Mouse (Mus musculus) heart, adult 2 months (tissue): ENCODE results near the gene Ninj1. TPM values are rescaled to one million over a fixed set of nuclear protein-coding genes. Genes with fewer than 3 reads are reported as not detected.

Experiments
- DNase-seq, 2 experiments: peaks; one replicate each; pipeline ENCODE4 v3.0.0; 2021
- H3K27ac ChIP-seq: fragments of 200-600 bp; 2 replicates; pipeline ENCODE4 v1.8.1; 2022
- H3K27me3 ChIP-seq: fragments of 200-500 bp; 2 replicates; pipeline ENCODE4 v1.6.1; 2012; ENCODE audit warnings: mild to moderate bottlenecking, low read length, inconsistent platforms, mixed read lengths; ENCODE audit not compliant: control insufficient read depth, insufficient read depth
- H3K36me3 ChIP-seq: fragments of 200-500 bp; 2 replicates; pipeline ENCODE4 v1.6.1; 2012; ENCODE audit warnings: low read length, inconsistent platforms; ENCODE audit not compliant: control insufficient read depth, insufficient read depth
- H3K4me1 ChIP-seq: fragments of 200-500 bp; 2 replicates; pipeline ENCODE4 v1.6.1; 2011; ENCODE audit warnings: low read length; ENCODE audit not compliant: control insufficient read depth, insufficient read depth
- H3K4me3 ChIP-seq: fragments of 200-600 bp; 2 replicates; pipeline ENCODE4 v1.8.1; 2022
- H3K79me2 ChIP-seq: fragments of 200-500 bp; replicated peaks from 2 replicates; pipeline ENCODE4 v1.6.1; 2012; ENCODE audit warnings: mild to moderate bottlenecking, inconsistent platforms, low read length, moderate library complexity, mixed read lengths; ENCODE audit not compliant: control insufficient read depth, insufficient read depth
- H3K9ac ChIP-seq: fragments of 200-500 bp; 2 replicates; pipeline ENCODE4 v1.6.1; 2012; ENCODE audit warnings: low read depth, mild to moderate bottlenecking, control low read depth, inconsistent platforms, low read length, mixed read lengths
- CTCF ChIP-seq: fragments of 200-600 bp; IDR thresholded peaks from 2 replicates; pipeline ENCODE4 v1.8.1; 2022; ENCODE audit warnings: antibody characterized with exemption, mild to moderate bottlenecking, moderate library complexity
- EP300 ChIP-seq: fragments of 200-500 bp; IDR thresholded peaks from 2 replicates; pipeline ENCODE4 v1.6.1; 2011; ENCODE audit warnings: low read depth, low read length, control low read depth; ENCODE audit not compliant: insufficient read depth
- POLR2A ChIP-seq: fragments of 200-500 bp; IDR thresholded peaks from 2 replicates; pipeline ENCODE4 v1.6.1; 2011; ENCODE audit warnings: mild to moderate bottlenecking, low read depth, low read length, control low read depth; ENCODE audit not compliant: insufficient read depth
- WGBS: fragments of 180-500 bp; shearing (Covaris S2); methylation state at CpG from one replicate; pipeline ENCODE4 v1.1.7; 2018; 5-methylcytosine and 5-hydroxymethylcytosine counted together
- intact Hi-C: fragments of 180-260 bp; cut with DNase I; formaldehyde crosslinking; loops from one replicate; pipeline ENCODE4 v1.15.1; 2025
- polyA plus RNA-seq: library from polyadenylated mRNA; depleted of rRNA; stranded (reverse); fragments of >200 nt; gene quantifications from 2 replicates; pipeline ENCODE4 v1.2.3, GENCODE M21; 2012
- total RNA-seq, 2 experiments: library from RNA; stranded (reverse); gene quantifications; 2 replicates each; pipeline ENCODE4 v1.2.3; 2021

Gene Ninj1
- total and polyA plus RNA-seq, 3 experiments: 108 to 220 (median 152) TPM

DNA sequence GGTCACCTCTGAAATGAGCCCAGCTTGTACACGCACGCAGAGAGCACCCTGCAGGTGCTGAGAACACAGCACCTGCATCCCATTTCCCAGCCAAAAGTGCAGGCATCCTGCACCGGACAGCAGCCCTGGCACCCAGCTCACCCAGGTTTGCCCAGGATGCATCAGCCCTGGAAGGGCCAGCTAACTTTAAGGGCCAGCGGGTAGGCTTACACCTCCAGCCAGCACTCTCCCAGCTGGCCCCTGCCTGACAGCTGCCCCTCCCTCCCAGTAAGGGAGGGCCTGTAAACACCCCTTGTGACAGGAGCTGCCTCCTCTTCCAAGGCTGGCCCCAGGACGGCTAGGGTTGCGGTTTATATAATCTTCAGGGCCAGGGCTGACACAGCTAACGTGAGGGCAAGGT is 41.9 kb upstream of the Ninj1 start:
- Histone ChIP-seq H3K27ac (peak overlapping the region; percentile 78), H3K36me3 (no peaks in the 10 kb centered on the region), H3K79me2 (no peaks in the 10 kb centered on the region), H3K4me1 (no peaks in the 10 kb centered on the region; the same call in 1 of the 2 replicates), H3K4me3 (no peak overlapping the region), H3K9ac (no peak overlapping the region), H3K27me3 (peaks cover 7% of the 10 kb centered on the region)
- DNase-seq: peak; percentile 49 to 78
- 37% methylated on average over 7 of the region's 7 CpGs for WGBS
- intact Hi-C loops: loop anchor here (2.0 kb wide), 1 partner anchor 59 kb away; no protein-coding TSS in a partner anchor
- TF ChIP-seq EP300: peak; percentile 76
- no peak for TF ChIP-seq CTCF
- peak; percentile 43; the same call in 1 of the 2 replicates for TF ChIP-seq POLR2A

DNA sequence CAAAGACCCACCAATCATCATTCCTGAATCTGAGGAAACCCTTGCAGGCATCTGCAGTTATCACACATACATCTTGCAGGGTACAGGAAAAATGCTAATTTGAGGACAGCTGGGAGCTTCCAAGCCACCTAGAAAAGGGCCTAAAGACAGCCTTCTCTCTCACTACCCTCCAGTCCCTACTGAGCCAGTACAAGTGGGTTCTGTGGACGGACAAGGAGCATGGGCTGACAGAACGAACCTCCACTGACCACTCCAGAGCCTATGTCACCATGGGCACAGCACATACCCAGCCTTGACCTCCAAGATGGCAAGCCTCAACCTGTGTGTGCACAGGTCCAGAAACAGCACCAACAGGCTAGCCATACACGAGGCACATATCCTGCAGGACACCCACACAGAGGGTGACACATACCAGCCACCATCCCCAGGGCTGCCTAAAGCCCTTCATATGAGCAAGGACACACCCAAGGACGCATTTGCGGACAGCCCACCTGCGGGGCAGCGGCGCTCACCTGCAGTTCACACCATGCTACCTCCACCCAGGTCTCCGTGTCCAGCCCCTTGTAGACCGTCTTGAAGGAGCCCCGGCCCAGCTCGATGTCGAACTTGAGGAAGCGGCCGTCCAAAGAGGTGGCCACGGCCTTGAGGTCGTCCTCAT is 41.1 kb upstream of the Ninj1 start:
- H3K4me3 ChIP-seq: peak overlapping the region; percentile 67
- 22% methylated on average over 17 of the region's 17 CpGs for WGBS
- H3K36me3 ChIP-seq: no peaks in the 10 kb centered on the region
- peak overlapping the region; percentile 78 for H3K27ac ChIP-seq
- DNase-seq: peak in 1 of 2 experiments; percentile 8
- no peaks in the 10 kb centered on the region for H3K79me2 ChIP-seq
- peaks cover 7% of the 10 kb centered on the region for H3K27me3 ChIP-seq
- H3K9ac ChIP-seq: peak overlapping the region; percentile 88
- TF ChIP-seq EP300: no peak
- TF ChIP-seq POLR2A: 0 out of 2 replicates have a peak, but pooled peaks have one; percentile 8
- intact Hi-C loops: loop anchor here (2.0 kb wide), 1 partner anchor 15 kb away; no protein-coding TSS in a partner anchor
- H3K4me1 ChIP-seq: no peaks in the 10 kb centered on the region; the same call in 1 of the 2 replicates

DNA sequence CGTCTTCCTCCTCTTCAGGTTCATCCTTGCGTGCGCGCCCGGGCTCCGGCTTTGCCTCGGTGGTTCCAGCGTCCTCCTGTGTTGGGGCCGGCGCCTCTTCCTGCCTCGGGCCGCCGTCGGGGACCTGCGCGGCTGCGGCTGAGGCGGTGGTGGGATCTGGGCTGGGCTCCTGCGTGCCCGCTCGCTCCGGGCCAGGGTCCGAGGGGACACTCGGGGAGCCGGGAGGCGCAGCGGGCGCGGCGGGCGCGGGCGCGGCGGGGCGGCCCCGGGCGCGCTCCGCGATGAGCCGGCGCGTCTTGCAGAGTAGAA is 40.6 kb upstream of the Ninj1 start:
- peak in 1 of 2 experiments; percentile 9 for DNase-seq
- WGBS: 2% methylated on average over 44 of the region's 44 CpGs
- Histone ChIP-seq H3K27ac (peak overlapping the region; percentile 78), H3K9ac (peak overlapping the region; percentile 88), H3K36me3 (no peaks in the 10 kb centered on the region), H3K4me1 (no peaks in the 10 kb centered on the region; the same call in 1 of the 2 replicates), H3K79me2 (no peaks in the 10 kb centered on the region), H3K27me3 (peaks cover 7% of the 10 kb centered on the region), H3K4me3 (peak overlapping the region; percentile 67)
- intact Hi-C loops: loop anchor here (2.0 kb wide), 1 partner anchor 16 kb away; no protein-coding TSS in a partner anchor
- TF ChIP-seq POLR2A: 0 out of 2 replicates have a peak, but pooled peaks have one; percentile 8
- TF ChIP-seq CTCF: no peak

DNA sequence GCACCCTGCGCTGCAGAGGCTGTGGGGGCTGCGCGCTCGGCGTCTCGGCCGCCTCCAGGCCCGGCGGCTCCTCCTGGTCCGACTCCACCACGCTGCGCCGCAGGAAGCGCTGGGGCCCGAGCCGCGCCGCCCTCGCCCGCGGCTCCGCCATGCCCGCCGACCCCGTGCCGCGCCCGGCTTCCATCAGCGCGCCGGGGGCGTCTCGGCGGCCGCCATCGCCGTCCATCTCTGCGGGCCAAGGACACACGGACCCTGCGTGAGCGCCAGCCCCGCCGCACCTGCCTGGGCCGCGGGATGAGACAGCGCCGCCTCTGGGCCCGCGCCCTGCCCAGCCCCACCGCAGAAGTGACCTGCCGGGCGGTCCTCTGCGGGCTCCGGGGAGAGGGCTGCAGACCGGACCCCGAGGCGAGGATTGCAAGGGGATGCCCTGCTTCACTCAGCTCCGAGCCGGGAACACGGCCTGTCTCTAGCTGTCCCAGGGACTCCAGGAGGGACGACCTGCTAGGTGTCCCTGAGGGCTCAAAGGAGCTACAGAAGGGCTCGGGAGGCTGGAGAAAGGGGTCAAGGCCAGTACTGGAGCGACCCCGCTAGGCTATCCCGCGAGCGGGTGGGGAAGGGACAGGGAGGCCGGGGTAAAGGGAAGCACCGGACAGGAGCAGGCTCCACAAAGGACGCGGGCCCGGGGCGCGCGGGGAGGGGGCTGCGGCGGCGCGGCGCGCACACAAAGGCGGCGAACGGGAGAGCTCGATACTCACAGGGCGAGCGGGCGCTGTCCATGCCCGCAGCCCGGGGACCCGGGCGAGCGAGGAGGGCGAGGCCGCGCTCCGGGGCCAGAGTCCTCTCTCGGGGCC is 40.1 kb upstream of the Ninj1 start:
- H3K27me3 ChIP-seq: peaks cover 7% of the 10 kb centered on the region
- intact Hi-C loops: loop anchor here (2.0 kb wide), 1 partner anchor 16 kb away; no protein-coding TSS in a partner anchor

DNA sequence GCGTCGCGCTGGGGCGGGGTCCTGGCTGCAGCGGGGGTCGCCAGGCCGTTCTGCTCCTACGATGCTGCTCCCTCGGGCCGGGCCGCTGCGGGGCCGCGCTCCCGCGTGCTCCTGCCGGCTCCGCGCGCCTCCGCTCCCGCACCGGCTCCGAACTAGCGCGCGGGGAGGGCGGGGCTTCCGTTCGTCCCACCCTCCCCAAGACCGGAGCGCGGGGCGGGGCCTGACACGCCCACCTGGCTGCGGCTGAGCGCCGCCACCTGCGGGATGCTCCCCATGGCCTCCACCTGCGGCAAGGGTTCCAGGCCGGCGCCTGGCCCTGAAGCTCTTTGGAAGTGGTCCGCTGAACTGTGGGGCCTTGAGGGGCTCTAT is 39.4 kb upstream of the Ninj1 start, which contains the start of gene Wnk2:
Gene Wnk2 (minus strand): TSS at position 157 of the 369 bp plus-strand sequence.
- H3K79me2 ChIP-seq: no peaks in the 10 kb centered on the region
- under 1% methylated on average over 42 of the region's 43 CpGs for WGBS
- no peaks in the 10 kb centered on the region for H3K36me3 ChIP-seq
- H3K4me1 ChIP-seq: no peaks in the 10 kb centered on the region; the same call in 1 of the 2 replicates
- peak within 1 kb of the TSS; percentile 88 for H3K9ac ChIP-seq
- H3K27me3 ChIP-seq: peaks cover 7% of the 10 kb centered on the region
- peak; percentile 81 for DNase-seq
- peak within 1 kb of the TSS; percentile 67 for H3K4me3 ChIP-seq
- H3K27ac ChIP-seq: peak within 1 kb of the TSS; percentile 78
- TF ChIP-seq CTCF (peak; percentile 11; the same call in 1 of the 2 replicates), POLR2A (no peak)
- intact Hi-C loops: loop anchor here (2.0 kb wide), 1 partner anchor 17 kb away; no protein-coding TSS in a partner anchor

More for the DNA sequence above, 40.1 kb upstream of the Ninj1 start:
- H3K9ac ChIP-seq: peak overlapping the region; percentile 88
- H3K27ac ChIP-seq: peak overlapping the region; percentile 78
- no peaks in the 10 kb centered on the region for H3K36me3 ChIP-seq
- TF ChIP-seq EP300 (no peak), CTCF (0 out of 2 replicates have a peak, but pooled peaks have one; percentile 11), POLR2A (no peak)
- no peaks in the 10 kb centered on the region for H3K79me2 ChIP-seq
- WGBS: 1% methylated on average over 97 of the region's 98 CpGs
- peak; percentile 57 to 65 for DNase-seq
- H3K4me1 ChIP-seq: no peaks in the 10 kb centered on the region; the same call in 1 of the 2 replicates
- peak overlapping the region; percentile 67 for H3K4me3 ChIP-seq
